Mouse (Mus musculus) spleen, adult 12 weeks (tissue): ENCODE data around the gene Nanos1.

ENCODE experiments used
- DNase-seq: peaks from one replicate; pipeline ENCODE4 v3.0.0; 2022; ENCODE audit warnings: low spot score

Nanos1 gene

DNA sequence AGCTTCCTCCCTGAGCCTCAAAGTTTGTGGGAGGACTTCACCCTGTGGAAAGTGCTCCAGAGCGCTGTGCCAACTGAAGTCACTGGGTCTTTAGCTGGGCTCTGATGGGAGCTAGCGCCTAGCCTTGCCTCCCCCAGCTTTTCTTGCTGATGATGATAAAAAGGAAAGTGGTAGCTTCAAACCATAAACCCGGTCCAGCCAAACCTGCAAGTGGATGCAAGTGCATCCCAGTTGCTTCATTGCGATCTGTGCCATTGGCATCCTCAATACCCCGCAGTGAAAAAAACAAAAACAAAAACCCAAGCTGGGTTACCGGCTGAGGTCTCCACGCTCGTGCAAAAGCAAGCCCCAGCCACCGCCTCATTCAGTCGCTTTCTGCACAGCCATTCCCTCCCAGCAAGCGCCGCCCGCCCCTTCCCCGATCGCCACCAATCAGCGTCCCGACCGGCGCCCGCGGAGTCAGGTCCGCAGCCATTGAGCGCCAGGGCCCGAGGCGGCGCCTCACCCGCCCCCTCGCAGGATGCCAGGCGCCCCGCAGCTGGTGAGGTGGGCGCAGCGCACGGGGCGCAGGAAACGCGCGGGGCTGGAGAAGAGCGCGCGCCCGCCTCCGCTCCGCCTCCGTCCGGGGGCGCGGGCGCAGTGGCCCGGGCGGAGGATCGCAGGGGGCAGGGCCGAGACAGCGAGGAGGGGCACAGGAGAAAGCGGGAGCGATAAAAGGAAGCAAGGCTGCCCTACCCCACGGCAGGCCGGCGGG lies at the start of gene Nanos1:
TSS of gene Nanos1 (plus strand) at position 550 of the 754 bp plus-strand sequence.
- DNase-seq, result peak; percentile 83

DNA sequence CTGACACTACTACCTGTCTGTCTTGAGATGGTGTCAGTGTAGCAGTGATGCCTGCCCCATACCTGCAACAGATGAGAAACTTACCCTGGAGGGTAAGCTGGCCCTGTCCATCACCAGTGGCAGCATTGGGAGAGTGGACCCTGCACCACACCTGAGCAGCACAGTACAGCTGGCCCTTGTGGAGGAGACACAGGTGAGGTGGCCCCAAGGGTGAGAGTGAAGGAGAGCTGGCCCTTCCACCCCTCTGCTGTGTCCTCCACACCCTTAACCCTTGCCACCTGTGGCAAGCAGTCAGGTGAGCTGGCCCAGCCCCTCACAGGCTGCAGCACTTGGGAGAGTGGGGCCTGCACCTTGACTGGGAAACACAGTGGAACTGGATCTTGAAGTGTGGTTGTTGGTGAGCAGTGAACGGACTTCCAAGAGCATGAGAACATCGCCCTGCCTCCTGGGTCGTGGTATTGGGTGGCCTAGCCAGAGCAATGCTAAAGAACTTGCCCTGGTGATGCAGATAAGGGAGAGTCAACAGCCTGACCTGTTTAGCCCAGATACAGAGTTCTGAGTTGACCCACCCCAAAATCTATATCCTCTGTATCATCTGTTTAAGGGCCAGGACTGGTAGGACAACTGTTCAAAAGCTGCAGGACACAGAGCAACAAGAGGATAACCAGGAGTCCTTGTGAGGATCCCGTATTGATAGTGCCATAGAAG lies 46.4 kb upstream of the Nanos1 start:
- DNase-seq, result peak; percentile 7

DNA sequence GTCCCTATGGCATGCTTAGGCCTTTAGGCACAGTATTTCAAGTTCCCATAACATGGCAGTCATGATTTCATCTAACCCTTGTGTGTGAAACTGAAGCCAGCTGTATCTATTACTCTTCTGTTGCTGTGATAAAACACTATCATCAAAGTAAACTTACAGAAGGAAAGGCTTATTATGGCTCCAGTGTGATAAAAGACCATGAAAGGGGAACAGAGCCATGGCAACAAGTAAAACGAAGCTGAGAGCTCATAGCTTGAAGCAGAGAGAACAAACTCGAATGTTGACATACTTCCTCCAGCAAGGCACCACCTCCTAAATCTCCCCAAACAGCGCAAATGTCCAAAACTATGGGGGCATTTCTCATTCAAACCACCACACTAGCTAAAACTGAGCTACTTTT lies 45.6 kb upstream of the Nanos1 start:
- DNase-seq, result no peak

DNA sequence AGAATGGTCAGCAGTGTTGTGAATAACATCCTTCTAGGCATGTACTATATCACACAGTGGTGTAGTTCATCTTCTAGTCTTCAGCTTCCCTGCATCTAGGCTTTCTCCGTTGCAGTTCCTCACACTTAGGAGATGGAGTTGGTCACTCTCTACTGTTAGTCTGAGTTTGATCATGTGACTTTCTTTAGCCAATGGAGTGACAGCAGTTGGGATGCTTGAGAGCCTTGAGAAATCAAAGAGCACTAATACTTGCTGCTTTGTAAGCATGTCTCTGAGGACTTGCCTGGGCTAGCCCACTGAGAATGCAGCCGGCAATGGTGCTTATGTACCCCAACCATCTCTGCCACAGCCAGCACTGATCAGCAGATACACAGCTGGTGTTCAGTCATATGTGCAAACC lies 43.2 kb upstream of the Nanos1 start:
- no peak for DNase-seq

DNA sequence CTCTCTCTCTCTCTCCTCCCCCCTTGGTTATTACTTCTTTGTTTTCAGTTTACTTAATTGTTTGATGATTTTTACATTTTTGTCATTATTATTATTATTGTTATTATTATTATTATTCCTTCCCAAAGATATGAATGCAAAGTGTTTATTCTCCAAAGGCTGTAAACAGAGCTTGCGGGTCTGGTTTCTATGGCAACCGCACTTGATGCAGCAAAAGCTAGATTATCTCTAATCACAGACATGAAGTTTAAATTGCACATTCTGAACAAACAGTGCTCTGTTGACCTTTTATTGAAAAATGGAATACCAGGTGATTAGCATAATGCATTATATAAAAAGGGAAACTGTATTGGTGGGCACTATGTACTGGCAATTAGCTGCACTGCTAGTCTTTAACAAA lies 39.4 kb upstream of the Nanos1 start:
- no peak for DNase-seq

DNA sequence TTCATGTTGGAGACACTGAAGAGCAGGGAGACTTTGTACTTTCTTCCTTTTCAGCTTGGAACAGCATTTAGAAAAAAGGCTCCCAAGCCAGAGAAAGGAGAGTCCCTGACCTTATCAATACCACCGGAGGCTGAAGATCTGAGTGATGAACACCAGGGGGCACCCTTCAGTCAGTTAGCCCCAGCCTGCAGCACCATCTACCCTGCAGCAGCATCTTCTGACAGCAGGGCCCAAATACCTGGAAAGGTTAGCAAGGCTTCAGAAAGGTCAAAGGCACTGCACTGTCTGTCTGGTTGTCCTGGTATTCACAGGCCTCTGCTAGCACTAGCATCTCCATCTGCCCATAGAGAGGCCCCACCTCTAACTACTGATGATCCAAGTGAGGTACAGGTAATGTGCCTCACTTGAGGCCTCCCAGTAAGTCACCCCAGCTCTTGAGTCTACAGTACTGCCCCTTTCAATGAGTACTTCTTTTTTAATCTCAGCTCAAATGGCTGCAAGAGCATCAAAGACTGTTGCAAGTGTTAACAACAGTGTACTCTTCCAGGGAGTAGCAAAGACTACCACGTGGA lies 25.4 kb upstream of the Nanos1 start:
- DNase-seq, result peak; percentile 21

DNA sequence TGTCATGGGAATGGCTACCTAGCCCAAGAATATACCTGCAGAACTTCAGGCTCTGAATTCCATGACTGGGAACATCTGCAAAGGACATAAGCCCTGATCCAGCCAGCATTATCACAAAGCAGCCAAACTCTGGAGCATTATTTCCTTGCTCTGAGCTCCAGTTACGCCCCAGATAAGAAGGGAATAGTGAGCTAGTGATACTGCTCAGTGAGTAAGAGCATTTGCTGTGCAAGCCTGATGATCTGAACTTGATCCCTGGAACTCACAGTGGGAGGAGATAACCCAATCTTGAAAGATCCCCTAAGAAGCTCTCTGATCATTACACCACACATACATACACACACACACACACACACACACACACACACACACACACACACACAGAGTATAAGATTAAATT lies 24.5 kb upstream of the Nanos1 start:
- DNase-seq, result no peak

DNA sequence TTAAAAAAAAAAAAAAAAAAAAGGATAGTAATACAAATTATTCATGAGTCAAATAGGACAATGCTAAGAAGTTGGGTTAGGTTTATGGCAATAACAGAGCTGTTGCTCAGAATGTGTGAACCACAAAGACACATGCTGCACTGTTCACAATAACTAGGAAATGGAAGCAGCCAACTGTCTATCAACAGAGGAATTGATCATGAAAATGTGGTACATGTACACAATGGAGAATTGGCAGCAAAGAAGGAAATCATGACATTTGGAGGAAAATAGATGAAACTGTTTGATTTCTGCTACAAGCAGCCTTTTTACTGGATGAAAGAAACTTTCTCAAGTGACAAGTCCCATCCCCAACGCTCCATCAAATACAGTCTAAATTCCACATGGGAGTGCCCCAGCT lies 23.8 kb upstream of the Nanos1 start:
- no peak for DNase-seq

DNA sequence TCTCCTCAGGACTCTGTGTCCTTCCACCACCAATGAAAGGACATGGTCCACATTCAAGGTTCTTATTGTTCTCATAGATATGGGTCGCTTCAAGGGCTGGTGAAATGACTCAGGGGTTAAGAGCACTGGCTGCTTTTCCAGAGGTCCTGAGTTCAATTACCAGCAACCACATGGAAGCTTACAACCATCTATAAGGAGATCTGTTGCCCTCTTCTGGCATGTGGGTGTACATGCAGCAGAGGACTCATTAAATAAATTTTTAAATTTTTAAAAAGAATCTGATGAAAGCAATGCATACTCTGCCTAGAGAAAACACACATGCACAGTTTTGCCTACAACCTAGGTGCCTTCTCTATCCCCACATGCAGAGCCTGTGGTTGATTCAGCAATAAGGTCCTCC lies 15.2 kb upstream of the Nanos1 start:
- DNase-seq, result no peak

DNA sequence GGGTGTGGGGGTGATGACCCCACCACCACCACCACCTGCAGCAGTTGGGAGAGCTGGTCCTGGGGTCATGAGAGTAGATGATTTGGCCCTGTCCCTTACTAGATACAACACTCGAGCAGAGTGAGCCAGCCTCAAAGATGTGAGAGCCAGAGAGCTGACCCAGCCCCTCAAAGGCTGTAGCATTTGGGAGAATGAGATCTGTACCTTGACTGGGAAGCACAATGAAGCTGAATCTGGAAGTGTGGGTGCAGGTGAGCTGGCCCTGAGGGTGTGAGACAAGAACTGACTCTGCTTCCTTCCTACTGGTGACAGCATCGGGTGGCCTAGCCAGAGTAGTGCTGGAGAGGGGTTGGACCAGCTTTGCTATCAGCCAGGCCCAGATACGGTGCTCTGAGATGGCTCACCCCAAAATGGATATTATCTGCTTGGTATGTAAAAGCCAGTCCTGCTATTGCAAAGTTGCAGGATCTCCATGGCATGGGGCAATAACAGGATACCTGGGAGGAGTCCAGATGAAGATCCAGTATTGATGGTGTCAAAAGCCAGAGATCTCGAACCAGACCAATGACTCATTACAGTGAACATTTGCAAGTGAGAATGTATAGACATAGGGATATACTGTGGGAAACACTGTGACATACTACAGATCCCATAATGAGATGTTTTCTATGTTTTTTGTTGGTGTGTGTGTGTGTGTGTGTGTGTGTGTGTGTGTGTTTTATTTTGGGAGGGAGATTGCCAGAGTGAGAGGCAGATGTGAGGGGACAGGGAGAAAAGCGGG lies 11.8 kb upstream of the Nanos1 start:
- DNase-seq, result peak; percentile 20

DNA sequence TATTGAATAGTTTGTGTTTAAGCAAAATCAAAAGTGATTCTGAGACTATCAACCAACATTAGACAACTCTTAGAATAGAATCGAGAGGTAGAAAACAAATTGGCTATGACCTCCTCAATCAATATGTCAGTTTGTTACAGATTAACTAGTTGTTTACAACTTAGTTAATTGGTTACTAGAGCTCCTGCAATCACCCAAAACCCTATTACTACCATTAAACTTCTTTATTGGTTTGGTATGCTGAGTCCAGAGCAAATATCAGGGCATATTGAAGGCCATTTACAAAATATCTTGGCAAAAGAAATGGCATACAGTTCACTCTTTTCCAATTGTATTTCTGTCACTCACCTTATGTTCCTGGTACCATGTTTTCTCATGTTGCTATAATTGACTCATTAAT lies 8.0 kb upstream of the Nanos1 start:
- DNase-seq, result no peak

DNA sequence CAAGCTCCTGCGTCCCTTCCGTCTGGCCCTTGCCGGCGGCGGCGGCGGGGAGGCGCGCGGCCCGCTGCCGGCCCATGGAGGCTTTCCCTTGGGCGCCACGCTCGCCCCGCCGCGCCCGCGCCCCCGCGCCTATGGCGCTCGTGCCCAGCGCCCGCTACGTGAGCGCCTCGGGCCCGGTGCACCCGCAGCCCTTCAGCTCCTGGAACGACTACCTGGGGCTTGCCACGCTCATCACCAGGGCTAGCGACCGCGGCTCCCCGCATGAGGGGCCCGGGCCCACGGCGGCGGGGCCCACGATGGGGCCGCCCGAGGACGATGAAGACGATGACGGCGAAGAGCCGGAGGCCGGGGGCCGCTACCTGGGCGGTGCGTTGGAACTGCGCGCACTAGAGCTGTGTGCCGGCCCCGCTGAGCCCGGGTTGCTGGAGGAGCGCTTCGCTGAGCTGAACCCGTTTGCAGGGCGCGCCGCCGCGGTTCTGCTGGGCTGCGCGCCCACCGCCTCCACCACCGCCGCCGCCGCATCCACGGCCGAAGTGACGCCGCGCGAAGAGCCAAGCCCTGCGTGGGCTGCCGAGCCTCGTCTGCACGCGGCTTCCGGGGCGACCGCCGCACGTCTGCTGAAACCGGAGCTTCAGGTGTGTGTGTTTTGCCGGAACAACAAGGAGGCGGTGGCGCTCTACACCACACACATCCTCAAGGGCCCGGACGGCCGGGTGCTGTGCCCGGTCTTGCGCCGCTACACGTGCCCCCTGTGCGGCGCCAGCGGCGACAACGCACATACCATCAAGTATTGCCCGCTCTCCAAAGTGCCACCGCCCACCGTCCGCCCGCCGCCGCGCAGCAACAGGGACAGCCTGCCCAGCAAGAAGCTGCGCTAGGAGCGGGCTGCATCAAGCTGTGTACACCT lies 658 bp downstream of the Nanos1 start:
- DNase-seq, result peak; percentile 46

DNA sequence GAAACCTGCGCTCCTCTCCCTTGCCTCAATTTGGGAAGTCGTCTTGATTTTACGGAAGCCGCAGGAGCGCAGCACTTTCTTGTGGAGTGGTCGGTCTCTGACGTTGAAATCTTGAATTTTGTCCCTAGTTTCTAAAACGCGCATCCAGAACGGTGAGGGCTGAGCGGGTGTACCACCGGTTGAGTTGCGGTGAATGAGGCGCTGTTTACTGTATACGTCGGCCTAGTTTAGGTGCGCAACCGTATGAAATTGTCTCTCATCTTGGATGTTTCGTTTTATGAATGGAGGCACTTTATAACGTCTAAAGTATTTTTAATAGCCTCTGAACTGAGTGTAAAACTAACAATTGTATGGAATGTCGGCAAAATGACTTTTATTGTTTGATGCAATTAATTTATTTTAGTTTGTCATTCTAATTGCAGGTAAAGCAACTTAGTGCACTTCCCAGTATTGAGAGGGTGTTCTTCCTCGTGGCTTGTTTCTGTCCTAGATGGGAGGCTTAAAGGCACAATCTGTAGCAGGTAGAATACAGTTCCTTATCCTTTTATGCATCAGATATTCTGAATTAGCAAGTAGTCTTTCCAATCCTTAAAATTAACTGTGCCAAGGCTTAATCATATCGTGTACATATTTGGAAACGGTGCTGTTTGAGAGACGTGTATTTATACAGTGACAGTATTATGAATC lies 1.5 kb downstream of the Nanos1 start:
- no peak for DNase-seq

DNA sequence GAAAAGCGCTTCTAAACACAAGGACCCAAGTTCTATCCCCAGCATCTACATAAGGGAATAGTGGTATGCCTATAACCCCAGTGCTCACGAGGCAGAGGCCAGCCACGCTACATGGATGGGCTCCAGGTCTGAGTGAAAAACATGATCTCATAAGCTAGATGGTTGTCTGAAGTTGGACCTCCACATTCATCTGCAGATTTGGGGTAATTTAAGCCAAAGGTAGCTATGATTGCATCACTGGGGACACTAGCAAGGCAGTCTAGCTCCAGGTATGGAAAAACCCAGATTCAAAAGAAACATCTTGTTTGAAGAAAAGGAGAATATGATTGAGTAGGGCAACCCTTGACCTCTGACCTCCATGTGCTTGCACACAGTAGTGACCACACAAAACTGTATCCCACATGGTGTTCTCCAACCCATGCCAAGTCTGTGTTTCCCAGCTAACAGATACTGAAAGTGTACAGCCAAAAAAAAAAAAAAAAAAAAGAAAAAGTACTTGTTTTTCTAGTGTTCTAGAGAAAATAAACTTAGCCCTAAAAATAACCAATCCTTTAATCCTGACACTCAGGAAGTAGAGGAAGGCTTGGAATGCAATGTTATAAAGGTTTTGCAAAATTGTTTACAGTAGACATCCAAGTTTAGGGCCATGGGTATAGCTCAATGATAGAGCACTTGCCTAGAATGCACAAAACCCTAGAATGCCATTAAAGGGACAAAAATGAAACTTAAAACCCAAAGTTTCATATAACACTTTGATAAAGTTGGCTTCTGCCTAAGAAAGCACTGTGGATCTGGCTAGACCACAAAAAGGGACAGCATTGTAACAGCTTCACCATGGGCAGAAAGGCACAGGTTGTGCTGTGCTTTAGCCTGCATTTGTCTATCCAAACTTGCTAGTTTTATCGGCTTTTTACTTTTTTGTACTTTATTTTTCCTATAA lies 3.4 kb downstream of the Nanos1 start:
- DNase-seq, result no peak

DNA sequence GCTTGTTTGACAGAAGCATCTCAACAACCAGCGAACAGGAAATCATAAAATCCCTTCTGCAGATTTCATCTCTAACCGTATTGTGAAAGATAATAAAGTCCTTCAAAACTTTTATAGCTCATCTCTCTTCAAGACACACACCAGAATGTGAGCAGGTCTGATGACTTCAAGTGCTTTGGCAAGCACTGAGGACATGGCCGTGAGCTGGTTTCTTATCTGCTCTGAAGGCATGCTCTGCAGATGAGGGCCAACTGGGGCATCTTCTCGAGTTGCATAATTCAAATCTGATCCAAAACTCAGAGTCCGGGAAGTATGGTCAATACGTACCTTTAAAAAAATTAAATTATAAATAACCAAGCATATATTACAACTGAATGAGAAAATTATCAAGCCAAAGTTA lies 17.6 kb downstream of the Nanos1 start:
- no peak for DNase-seq

DNA sequence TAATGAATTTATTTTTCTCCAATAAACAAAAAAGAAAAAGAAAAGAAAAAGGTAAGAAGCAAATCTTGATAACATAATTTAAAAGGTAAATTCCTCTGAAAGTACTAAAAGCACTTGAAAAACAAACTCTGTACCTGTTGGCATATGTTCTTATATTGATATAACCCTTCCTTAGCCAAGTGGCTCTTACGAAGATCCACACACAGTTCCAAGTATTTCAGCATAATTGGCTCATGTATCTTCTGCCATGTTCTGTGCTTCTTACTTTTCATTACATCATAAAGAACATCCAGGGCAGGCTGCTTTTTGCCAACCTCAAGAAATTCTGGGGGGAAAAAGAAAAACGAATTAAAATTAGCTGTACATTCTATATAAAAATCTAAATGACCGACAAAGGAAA lies 26.2 kb downstream of the Nanos1 start:
- DNase-seq, result no peak

DNA sequence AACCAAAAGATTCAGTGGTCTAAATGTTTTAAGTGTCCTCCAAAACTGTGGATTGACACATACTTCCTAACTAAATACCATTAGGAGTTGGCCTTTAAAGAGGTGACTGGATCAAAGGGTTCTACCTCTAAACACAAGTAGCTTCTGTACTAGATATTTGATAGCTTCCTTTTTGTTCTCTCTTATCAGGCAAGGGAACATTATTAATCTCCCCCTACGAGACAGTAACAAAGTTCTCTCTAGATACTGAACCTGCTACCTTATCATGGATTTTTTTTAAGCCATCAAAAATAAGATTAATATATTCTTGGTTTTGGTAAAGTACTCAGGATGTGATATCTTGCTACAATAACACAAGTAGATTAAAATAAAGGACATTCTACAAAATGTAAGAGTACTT lies 28.9 kb downstream of the Nanos1 start:
- no peak for DNase-seq

DNA sequence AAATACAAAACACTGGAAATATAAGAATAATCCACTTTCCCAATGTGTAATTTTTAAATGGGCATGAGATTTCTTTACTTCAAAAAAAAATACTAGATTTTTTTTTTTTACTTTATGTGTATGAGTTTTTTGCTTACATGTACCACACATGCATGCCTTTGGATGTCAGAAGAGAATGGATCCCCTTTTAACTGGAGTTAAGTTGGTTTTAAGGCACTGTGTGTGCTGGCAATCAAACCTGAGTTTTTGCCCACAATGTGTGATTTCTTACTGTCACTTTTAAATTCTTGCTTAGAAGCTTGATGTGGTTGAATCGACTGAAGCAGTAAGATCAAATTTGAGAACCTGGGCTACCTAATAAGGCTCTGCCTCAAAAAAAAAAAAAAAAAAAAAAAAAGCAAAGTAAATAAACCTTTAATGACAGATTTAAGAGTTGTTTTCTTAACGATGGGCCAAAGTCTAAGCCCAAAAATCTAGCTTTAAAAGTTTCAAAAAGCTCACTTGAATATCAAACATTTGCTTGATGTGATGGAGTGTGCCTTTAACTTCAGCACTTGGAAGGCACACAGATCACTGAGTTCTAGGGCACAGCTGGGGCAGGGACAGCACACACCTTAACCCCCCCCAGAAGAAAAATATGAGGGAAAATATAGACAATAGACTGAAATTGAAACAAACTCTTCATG lies 31.8 kb downstream of the Nanos1 start:
- no peak for DNase-seq
